Mouse (Mus musculus) yolk sac, embryonic 10.5 days (tissue): Measurements from ENCODE around the gene Serp2.

Source experiments
- DNase-seq: peaks from one replicate; pipeline ENCODE4 v3.0.0-alpha.2; 2017; ENCODE audit warnings: low spot score

The Serp2 gene

DNA sequence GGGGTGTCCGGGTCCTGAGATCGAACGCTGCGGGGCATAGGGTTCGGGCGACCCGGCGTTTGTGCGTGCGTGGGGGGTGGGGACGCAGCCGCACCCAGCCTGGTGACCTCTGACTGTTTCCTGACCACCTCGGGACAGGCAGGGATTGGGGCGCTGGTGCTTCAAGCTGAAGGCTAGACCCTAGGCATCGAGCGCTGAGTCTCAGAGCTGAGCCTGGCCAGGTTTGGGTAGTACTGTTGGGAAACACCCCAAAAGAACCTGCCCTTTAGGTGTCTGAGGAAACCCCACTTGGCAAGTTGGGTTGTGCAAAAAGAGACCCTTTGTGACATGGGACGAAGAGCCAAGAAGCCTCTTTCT, at the start of gene Serp2:
TSS of gene Serp2 (minus strand) at position 38 of the 357 bp plus-strand sequence.
- no peak for DNase-seq

DNA sequence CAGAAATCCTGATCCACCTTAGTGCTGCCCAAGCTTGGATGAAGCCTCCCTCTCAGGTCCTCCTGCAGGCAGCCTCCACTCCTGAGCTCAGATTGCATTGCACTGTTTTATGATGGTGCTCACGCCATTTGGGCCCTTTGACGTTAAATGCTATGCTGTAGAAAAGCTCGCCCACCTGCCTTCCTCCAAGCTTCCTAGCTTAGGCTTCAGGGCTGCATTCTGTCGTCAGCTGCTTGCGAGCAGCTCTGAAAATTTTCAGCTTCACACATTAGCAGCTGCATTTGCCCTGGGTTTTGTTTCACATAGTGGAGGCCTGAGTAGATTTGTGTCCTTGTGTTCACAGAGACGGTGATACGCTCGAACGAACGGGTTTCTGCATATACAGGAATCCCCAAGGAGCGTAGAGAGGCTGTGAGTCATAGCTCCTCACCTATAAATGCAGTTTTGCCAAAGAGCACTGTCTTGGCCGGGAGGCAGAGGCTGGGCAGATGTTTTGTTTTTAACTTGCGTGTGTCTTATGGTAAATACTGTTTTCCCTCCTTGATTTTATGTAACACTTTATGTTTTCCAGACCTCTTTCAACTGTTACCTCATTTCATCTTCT, 49.3 kb upstream of the Serp2 start:
- no peak for DNase-seq

- no peak for DNase-seq
Measured at GRCm38 (mm10) chr14:76604012-76604411, 47.3 kb upstream of the Serp2 start.

DNA sequence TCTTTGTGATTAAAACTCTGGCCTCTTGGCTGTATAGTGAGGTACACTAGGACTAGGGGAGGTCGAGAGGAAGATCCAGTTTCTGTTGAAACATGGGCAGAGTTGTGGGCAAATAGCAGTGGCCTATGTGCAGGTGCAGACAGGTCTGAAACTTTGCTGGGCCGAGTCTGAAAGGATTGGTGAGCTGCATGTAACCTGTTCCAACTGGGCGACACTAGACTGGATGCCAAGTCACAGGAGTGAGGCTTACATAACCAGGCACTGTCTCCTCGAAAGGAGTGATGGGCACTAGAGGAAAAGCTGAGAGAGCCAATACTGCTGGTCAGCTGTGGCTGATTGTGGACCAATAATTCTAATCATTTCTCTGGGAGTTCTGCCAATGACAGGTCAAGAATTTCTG, 45.0 kb upstream of the Serp2 start:
- DNase-seq, result no peak

DNA sequence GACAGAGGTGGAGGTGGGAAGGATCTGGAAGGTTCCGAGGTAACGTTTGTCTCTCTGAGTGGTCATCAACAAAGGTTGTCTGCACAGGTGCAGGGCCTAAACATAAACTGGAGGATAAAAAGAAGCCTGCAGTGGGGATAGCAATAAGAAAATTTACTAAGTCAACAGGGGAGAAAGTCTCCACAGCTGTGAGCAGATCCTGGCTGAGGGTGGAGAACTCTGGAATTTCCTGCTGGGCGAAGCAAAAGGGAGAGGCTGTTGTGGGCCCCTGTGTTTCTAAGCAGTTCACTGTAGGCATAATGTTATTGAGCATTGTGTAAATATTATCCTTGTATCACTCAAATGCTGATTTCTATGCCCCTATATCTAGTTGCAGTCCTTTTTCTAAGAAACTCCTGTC, 43.7 kb upstream of the Serp2 start:
- DNase-seq, result no peak

DNA sequence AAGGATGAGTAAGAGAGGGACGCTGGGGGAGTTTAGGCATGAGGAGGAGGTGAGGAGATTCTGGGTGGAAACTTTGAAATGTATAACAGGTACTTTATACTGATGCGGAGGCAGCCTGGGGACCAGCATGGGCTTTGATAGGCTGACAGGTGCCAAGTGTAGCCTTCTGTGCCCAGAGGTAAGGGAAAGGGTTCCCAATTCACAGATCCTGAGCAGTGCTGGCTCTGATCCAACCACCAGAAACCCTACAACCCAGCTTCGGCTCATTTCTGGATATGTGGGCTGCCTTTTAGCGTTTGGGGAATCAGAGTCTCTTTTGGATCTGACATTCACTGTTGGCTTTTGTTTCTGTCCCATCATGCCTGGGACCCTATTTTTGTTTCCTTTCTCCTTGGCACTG, 43.0 kb upstream of the Serp2 start:
- DNase-seq, result no peak

DNA sequence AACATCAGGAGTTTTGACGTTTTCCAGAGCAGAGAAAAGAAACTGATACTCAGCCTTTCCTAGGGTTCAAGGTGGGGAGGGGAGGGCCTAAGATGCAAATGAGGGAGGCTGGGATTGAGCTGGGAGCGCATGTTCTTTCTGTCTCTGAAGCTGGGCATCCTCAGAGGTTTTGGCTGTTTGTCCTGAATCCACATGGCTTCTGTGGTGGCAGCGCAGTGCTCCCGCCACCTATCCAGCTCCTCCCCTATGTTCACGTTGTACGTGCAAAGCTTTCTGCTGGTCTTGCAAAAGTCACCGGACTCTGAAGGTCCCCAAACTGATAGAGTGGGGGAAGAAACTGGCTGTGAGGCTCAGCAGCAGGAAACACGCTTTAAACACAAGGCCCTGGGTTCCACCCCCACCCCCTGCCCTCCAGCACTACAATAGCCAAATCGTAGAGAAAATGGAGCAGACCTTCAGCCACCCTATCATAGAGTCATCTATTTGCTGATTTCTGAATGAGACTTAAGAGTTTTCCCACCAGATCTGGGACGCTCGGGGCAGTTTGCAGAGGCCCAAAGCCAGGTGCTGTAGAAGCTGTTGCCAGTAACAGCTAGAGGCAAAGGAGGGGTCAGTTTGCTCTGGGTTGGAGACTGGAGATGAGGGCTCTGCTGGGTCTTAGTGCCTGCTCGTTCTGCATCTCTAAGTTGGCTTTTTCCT, 42.0 kb upstream of the Serp2 start:
- peak; percentile 74 for DNase-seq

DNA sequence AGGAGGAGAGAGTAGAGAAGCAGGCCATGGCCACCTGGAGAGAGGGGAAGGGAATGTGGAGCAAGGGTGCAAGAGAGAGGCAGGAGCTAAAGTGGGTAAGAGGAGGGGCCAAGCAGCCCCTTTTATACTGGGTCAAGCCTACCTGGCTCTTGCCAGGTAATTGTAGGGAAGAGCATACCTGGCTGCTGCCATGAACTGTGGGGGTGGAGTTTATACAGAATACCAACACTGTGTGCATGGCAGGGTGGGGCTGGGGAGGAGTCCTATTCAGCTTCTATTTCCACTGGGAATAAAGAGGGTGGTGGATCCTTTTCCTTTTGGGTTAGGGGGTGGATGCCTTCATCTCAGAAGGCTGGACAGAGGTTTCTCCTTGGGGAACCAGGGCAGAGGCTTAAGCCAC, 41.1 kb upstream of the Serp2 start:
- DNase-seq, result no peak

- DNase-seq, result no peak
Measured at GRCm38 (mm10) chr14:76595048-76595859, 38.6 kb upstream of the Serp2 start.

GRCm38 (mm10) chr14:76594351-76594885, 37.7 kb upstream of the Serp2 start:
- peak; percentile 43 for DNase-seq

DNA sequence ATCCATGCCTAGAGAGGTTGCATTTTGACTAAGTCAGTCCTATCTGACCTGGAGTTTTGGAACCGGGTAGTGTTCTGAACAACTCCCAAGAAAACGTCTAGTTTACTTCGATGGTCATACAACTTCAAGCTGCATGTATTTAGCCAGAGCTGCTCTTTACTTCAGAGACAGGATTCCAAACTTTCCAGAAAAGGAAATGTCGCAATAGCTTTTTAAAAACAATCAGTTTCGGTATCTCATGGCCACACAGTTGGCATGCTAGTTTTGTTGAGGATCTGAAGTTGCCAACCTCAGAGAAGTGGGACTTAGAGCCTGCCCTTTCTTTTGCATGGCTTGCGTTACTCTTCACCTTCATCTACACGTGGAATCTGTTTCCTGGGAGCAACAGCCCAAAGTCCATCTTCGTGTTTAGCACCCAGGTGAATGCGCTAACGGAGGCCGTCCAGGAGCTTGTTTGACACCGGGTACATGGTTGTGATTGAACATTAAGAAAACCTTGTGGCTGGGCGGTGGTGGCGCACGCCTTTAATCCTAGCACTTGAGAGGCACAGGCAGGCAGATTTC, 37.0 kb upstream of the Serp2 start:
- peak; percentile 66 for DNase-seq

DNA sequence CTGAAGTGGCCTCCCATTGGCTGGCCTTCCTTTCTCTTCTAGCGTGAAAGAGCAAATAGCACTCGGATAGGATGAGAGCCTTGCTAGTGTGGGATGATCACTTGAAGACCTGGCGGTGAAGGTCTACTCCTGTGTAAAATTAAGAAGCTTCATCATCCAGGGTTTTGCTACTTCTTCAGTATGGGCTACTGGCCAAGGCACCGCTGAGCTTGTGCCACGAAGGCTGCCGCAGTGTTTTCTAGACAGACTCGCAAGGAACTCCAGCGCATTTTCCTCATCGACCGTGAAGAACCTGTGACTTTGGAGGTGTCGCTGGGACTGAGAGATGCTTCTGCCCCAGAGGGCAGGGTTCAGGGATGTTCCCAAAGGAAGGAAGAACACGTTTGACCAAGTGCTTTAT, 36.0 kb upstream of the Serp2 start:
- no peak for DNase-seq

DNA sequence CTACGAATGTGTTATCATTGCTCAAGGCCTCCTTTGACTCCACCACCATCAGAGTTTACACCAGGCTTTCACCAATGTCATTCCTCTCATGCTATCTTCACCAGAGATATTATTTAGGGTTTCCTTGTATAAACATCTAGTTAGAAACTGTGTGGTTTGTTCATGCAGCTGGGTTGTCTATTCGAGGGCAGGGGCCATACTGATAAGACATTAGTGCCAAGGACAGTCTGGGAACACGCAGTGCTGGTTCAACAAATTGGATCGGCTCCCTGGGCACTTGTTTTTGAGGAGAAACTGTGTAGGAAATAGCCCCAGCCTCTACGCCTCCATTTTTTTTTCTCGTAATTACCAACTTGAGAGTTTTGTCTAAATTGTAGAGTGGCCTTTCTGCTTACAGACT, 35.4 kb upstream of the Serp2 start:
- no peak for DNase-seq

DNA sequence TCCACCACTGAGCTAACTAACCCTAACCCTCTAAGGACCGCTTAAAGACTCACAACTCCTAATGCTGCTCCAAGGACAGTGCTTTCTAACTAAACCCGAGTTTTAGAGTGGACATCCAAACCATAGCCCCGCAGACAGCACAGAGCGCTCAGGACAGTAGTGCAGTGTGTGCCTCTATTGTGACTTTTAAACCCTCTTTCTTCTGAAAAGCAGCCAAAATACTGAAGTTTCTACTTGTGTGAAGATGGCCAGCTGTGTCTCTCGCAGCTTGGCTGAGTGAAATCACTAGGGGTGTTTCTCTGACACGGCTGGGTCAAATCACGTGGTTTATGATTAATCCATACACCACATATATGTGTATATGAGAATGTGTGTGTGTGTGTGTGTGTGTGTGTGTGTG, 33.4 kb upstream of the Serp2 start:
- DNase-seq, result no peak

GRCm38 (mm10) chr14:76589671-76590070, 33.0 kb upstream of the Serp2 start:
- DNase-seq, result no peak

GRCm38 (mm10) chr14:76585831-76586405, 29.2 kb upstream of the Serp2 start:
- no peak for DNase-seq

- DNase-seq, result no peak
Measured at GRCm38 (mm10) chr14:76583985-76584384, 27.3 kb upstream of the Serp2 start.

- DNase-seq, result no peak
Measured at GRCm38 (mm10) chr14:76581974-76582922, 25.6 kb upstream of the Serp2 start.

GRCm38 (mm10) chr14:76579660-76580061, 23.0 kb upstream of the Serp2 start:
- no peak for DNase-seq

- no peak for DNase-seq
Measured at GRCm38 (mm10) chr14:76577840-76578239, 21.2 kb upstream of the Serp2 start.

DNA sequence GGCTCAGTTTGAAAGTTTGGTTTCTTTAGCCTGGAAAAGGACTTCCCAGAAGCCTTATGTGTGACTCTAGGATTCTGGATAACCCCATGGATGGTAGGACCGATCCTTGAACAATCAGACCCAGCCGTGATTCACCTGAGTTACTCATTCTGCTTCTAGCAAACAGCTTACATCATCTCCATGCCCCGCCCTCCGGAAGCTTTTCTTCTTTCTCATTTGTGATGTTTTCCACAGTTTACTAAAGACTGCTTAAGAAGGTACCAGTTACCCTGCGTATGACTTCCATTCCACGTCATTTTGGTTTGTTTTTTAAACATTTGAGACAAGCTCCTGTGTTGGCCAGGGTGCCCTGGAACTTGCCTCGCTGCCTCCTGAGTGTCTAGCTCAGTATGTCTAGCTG, 13.6 kb upstream of the Serp2 start:
- DNase-seq, result peak; percentile 16
